Comparison of ENCODE assay signal across 8 mouse cellular contexts in genomic region chr17:35515911-35516640, GRCm38 (mm10). TPM values are rescaled to one million over a fixed set of nuclear protein-coding genes. Genes with fewer than 3 reads are reported as not detected.
A peak's percentile ranks its signal among the peaks of the same experiment; 100 is the strongest.
DNase-seq lines count a peak whose midpoint lies in the region; ATAC-seq and TF ChIP-seq lines count a peak whose summit lies in the region.

No protein-coding gene starts in this region.

- ATAC-seq in heart, postnatal 0 days (ENCODE audit: insufficient read depth, low read depth): peak; percentile 24
- ATAC-seq in limb, embryonic 13.5 days (ENCODE audit: low FRiP score, low read depth): no peak
- ATAC-seq in midbrain, embryonic 15.5 days (replicated peaks): peak; percentile 24; the same call in 1 of the 2 replicates

- H3K27ac ChIP-seq in brown adipose tissue, adult 24 weeks (replicated peaks; ENCODE audit: low read depth, low read length): no peak overlapping the region
- H3K27ac ChIP-seq in heart, postnatal 0 days (ENCODE audit: low read depth): peak overlapping the region; percentile 4; the same call in 1 of the 2 replicates
- no peak overlapping the region for H3K27ac ChIP-seq in limb, embryonic 13.5 days
- H3K27ac ChIP-seq in midbrain, embryonic 15.5 days: no peak overlapping the region

- DNase-seq in left cerebral cortex, postnatal 25 days (ENCODE audit: low spot score in 2 of 2): peak; percentile 19 to 41
- DNase-seq in left cerebral cortex, adult 9 months (ENCODE audit: low spot score in 2 of 2): no peak
- peak; percentile 8 for DNase-seq in heart, postnatal 0 days (ENCODE audit: low spot score)
- no peak for DNase-seq in layer of hippocampus, adult 9-10 months (ENCODE audit: low spot score)
- no peak for DNase-seq in layer of hippocampus, postnatal 36 days

- 3% methylated on average over 25 of the region's 25 CpGs for WGBS in heart, postnatal 0 days
- 7% methylated on average over 25 of the region's 25 CpGs for WGBS in limb, embryonic 13.5 days
- WGBS in midbrain, embryonic 15.5 days: 7% methylated on average over 25 of the region's 25 CpGs

- peak overlapping the region; percentile 64 for H3K9ac ChIP-seq in heart, postnatal 0 days (replicated peaks; ENCODE audit: low read depth, low read length)
- H3K9ac ChIP-seq in limb, embryonic 13.5 days: peak overlapping the region; percentile 77
- H3K9ac ChIP-seq in midbrain, embryonic 15.5 days: peak overlapping the region; percentile 27; the same call in 1 of the 2 replicates

- no peak for TF ChIP-seq EP300 in heart, postnatal 0 days (IDR thresholded peaks at IDR 0.05; ENCODE audit: low read depth)

- peak overlapping the region; percentile 84 for H3K4me2 ChIP-seq in heart, postnatal 0 days (ENCODE audit: low read depth, low read length)
- H3K4me2 ChIP-seq in limb, embryonic 13.5 days (replicated peaks): peak overlapping the region; percentile 87
- H3K4me2 ChIP-seq in midbrain, embryonic 15.5 days: peak overlapping the region; percentile 89

- H3K4me3 ChIP-seq in brown adipose tissue, adult 24 weeks (ENCODE audit: insufficient read depth, low read depth, low read length): peak overlapping the region; percentile 55
- H3K4me3 ChIP-seq in heart, postnatal 0 days (ENCODE audit: low read depth, low read length): peak overlapping the region; percentile 64
- peak overlapping the region; percentile 63 for H3K4me3 ChIP-seq in limb, embryonic 13.5 days
- peak overlapping the region; percentile 62 for H3K4me3 ChIP-seq in midbrain, embryonic 15.5 days

- H3K9me3 ChIP-seq in heart, postnatal 0 days (replicated peaks; ENCODE audit: control insufficient read depth, low read length): no peaks in the 10 kb centered on the region
- no peaks in the 10 kb centered on the region for H3K9me3 ChIP-seq in limb, embryonic 13.5 days
- H3K9me3 ChIP-seq in midbrain, embryonic 15.5 days: no peaks in the 10 kb centered on the region

- H3K27me3 ChIP-seq in heart, postnatal 0 days (ENCODE audit: control insufficient read depth, insufficient read depth, low read length): no peaks in the 10 kb centered on the region
- H3K27me3 ChIP-seq in limb, embryonic 13.5 days: no peaks in the 10 kb centered on the region
- 0 out of 2 replicates have a peak, but pooled peaks cover 2% of the 10 kb centered on the region for H3K27me3 ChIP-seq in midbrain, embryonic 15.5 days (replicated peaks)

- H3K36me3 ChIP-seq in heart, postnatal 0 days (replicated peaks; ENCODE audit: control insufficient read depth, insufficient read depth, low read length): peaks cover 7% of the 10 kb centered on the region; the same call in 1 of the 2 replicates
- peaks cover 15% of the 10 kb centered on the region for H3K36me3 ChIP-seq in limb, embryonic 13.5 days
- H3K36me3 ChIP-seq in midbrain, embryonic 15.5 days (replicated peaks): no peaks in the 10 kb centered on the region

- intact Hi-C loops in left cerebral cortex, postnatal 25 days (cut with DNase I): loop anchor here (2.0 kb wide), 1 partner anchor 19 kb away; no protein-coding TSS in a partner anchor

- TF ChIP-seq CTCF in heart, postnatal 0 days (IDR thresholded peaks at IDR 0.05; ENCODE audit: low read depth): no peak

- peaks cover 5% of the 10 kb centered on the region; the same call in 1 of the 2 replicates for H3K4me1 ChIP-seq in brown adipose tissue, adult 24 weeks (ENCODE audit: control insufficient read depth, insufficient read depth, insufficient read length, low read length)
- peaks cover 21% of the 10 kb centered on the region for H3K4me1 ChIP-seq in heart, postnatal 0 days (ENCODE audit: control insufficient read depth, insufficient read depth)
- peaks cover 35% of the 10 kb centered on the region for H3K4me1 ChIP-seq in limb, embryonic 13.5 days
- peaks cover 16% of the 10 kb centered on the region for H3K4me1 ChIP-seq in midbrain, embryonic 15.5 days

RNA-seq across cellular contexts. Expression of gene Tcf19, which starts 0.5 kb away (rescaled TPM):
- 10 to 100 TPM in 1 of 2 experiments, 1 to 10 TPM in 1; 9.5 to 10.3 TPM for total RNA-seq in left cerebral cortex, postnatal 25 days (2021)
- 1.1 and 3.6 TPM in 2 replicates for polyA plus RNA-seq in brown adipose tissue, adult 24 weeks (2012; ENCODE audit: insufficient read depth, insufficient read length, missing spikeins)
- 58.8 and 68.0 TPM in 2 replicates for total RNA-seq in heart, postnatal 0 days (2014; rRNA removed; ENCODE audit: low replicate concordance)
- polyA plus RNA-seq in heart, postnatal 0 days (2015; fragmentation: Nextera tagmentation; extraction: Ambion mirVana): 21.3 and 23.3 TPM in 2 replicates
- polyA plus RNA-seq in limb, embryonic 13.5 days (2015; fragmentation: Nextera tagmentation; extraction: Ambion mirVana): 68.6 and 70.6 TPM in 2 replicates
- polyA plus RNA-seq in midbrain, embryonic 15.5 days (2015; fragmentation: Nextera tagmentation; extraction: Ambion mirVana): 10.8 and 13.1 TPM in 2 replicates
- total RNA-seq in layer of hippocampus, postnatal 36 days (2021): 1 to 10 TPM; 4.3 to 5.8 TPM

RNA-seq across cellular contexts. Expression of gene Cchcr1, which starts 0.8 kb away (rescaled TPM):
- 10 to 100 TPM; 10.0 to 11.9 TPM for total RNA-seq in left cerebral cortex, postnatal 25 days (2021)
- polyA plus RNA-seq in brown adipose tissue, adult 24 weeks (2012; ENCODE audit: insufficient read depth, insufficient read length, missing spikeins): 0.88 and 2.3 TPM in 2 replicates
- 4.8 and 30.8 TPM in 2 replicates for total RNA-seq in heart, postnatal 0 days (2014; rRNA removed; ENCODE audit: low replicate concordance)
- 4.5 and 4.8 TPM in 2 replicates for polyA plus RNA-seq in heart, postnatal 0 days (2015; fragmentation: Nextera tagmentation; extraction: Ambion mirVana)
- 20.9 and 22.1 TPM in 2 replicates for polyA plus RNA-seq in limb, embryonic 13.5 days (2015; fragmentation: Nextera tagmentation; extraction: Ambion mirVana)
- polyA plus RNA-seq in midbrain, embryonic 15.5 days (2015; fragmentation: Nextera tagmentation; extraction: Ambion mirVana): 3.5 and 3.7 TPM in 2 replicates
- 10 to 100 TPM in 1 of 2 experiments, 1 to 10 TPM in 1; 9.3 to 10.0 TPM for total RNA-seq in layer of hippocampus, postnatal 36 days (2021)

RNA-seq across cellular contexts. Expression of gene Pou5f1, which starts 10.3 kb away (rescaled TPM):
- not detected for total RNA-seq in left cerebral cortex, postnatal 25 days (2021)
- polyA plus RNA-seq in brown adipose tissue, adult 24 weeks (2012; ENCODE audit: insufficient read depth, insufficient read length, missing spikeins): not detected in 2 replicates
- total RNA-seq in heart, postnatal 0 days (2014; rRNA removed; ENCODE audit: low replicate concordance): not detected in 2 replicates
- polyA plus RNA-seq in heart, postnatal 0 days (2015; fragmentation: Nextera tagmentation; extraction: Ambion mirVana): not detected in 2 replicates
- polyA plus RNA-seq in limb, embryonic 13.5 days (2015; fragmentation: Nextera tagmentation; extraction: Ambion mirVana): 0.23 TPM in 1 of 2 replicates, not detected in the other
- 0.12 TPM in 1 of 2 replicates, not detected in the other for polyA plus RNA-seq in midbrain, embryonic 15.5 days (2015; fragmentation: Nextera tagmentation; extraction: Ambion mirVana)
- total RNA-seq in layer of hippocampus, postnatal 36 days (2021): under 1 TPM in 1 of 2 experiments, not detected in 1; 0.32 TPM

RNA-seq across cellular contexts. Expression of gene Psors1c2, which starts 16.9 kb away (rescaled TPM):
- under 1 TPM; 0.60 to 0.82 TPM for total RNA-seq in left cerebral cortex, postnatal 25 days (2021)
- polyA plus RNA-seq in brown adipose tissue, adult 24 weeks (2012; ENCODE audit: insufficient read depth, insufficient read length, missing spikeins): not detected in 2 replicates
- 1.3 TPM in 1 of 2 replicates, not detected in the other for total RNA-seq in heart, postnatal 0 days (2014; rRNA removed; ENCODE audit: low replicate concordance)
- polyA plus RNA-seq in heart, postnatal 0 days (2015; fragmentation: Nextera tagmentation; extraction: Ambion mirVana): 0.14 TPM in 1 of 2 replicates, not detected in the other
- polyA plus RNA-seq in limb, embryonic 13.5 days (2015; fragmentation: Nextera tagmentation; extraction: Ambion mirVana): 1.9 TPM in 2 replicates
- 0.56 and 0.96 TPM in 2 replicates for polyA plus RNA-seq in midbrain, embryonic 15.5 days (2015; fragmentation: Nextera tagmentation; extraction: Ambion mirVana)
- under 1 TPM; 0.42 to 0.63 TPM for total RNA-seq in layer of hippocampus, postnatal 36 days (2021)

RNA-seq across cellular contexts. Expression of gene Cdsn, which starts 35.9 kb away (rescaled TPM):
- 1 to 10 TPM; 1.1 to 1.3 TPM for total RNA-seq in left cerebral cortex, postnatal 25 days (2021)
- 19.7 TPM in 2 replicates for polyA plus RNA-seq in brown adipose tissue, adult 24 weeks (2012; ENCODE audit: insufficient read depth, insufficient read length, missing spikeins)
- 0.23 and 0.89 TPM in 2 replicates for total RNA-seq in heart, postnatal 0 days (2014; rRNA removed; ENCODE audit: low replicate concordance)
- 0.37 and 0.48 TPM in 2 replicates for polyA plus RNA-seq in heart, postnatal 0 days (2015; fragmentation: Nextera tagmentation; extraction: Ambion mirVana)
- polyA plus RNA-seq in limb, embryonic 13.5 days (2015; fragmentation: Nextera tagmentation; extraction: Ambion mirVana): 0.06 and 0.11 TPM in 2 replicates
- polyA plus RNA-seq in midbrain, embryonic 15.5 days (2015; fragmentation: Nextera tagmentation; extraction: Ambion mirVana): 0.06 TPM in 2 replicates
- total RNA-seq in layer of hippocampus, postnatal 36 days (2021): under 1 TPM in 1 of 2 experiments, not detected in 1; 0.40 TPM

Comparison
In these comparisons a context has a peak if more than half of its experiments do, and no peak if none do; other contexts are left out.
1. DNase-seq: peak in left cerebral cortex, postnatal 25 days (2 of 2) and heart, postnatal 0 days (single experiment); none in left cerebral cortex, adult 9 months (0 of 2), layer of hippocampus, adult 9-10 months (single experiment) and layer of hippocampus, postnatal 36 days (0 of 2).
2. H3K9ac ChIP-seq: peak in every context shown above with its lines; median percentile 77 in limb, embryonic 13.5 days; 64 in heart, postnatal 0 days; 27 in midbrain, embryonic 15.5 days.
3. Peak in every context shown above with its lines, with median percentiles within 50 percentile points of each other: H3K4me3 ChIP-seq and H3K4me2 ChIP-seq.